Mouse (Mus musculus) megakaryocyte, embryonic 14.5 days (primary cell): ENCODE measurements around the gene Pkn2. TPM values are rescaled to one million over a fixed set of nuclear protein-coding genes. Genes with fewer than 3 reads are reported as not detected.

Source experiments
- H3K27me3 ChIP-seq: replicated peaks from 2 replicates; pipeline ENCODE3; 2012; ENCODE audit warnings: inconsistent platforms
- H3K36me3 ChIP-seq: replicated peaks from 2 replicates; pipeline ENCODE3; 2012; ENCODE audit warnings: low read length, inconsistent platforms, mixed read lengths
- H3K4me1 ChIP-seq: 2 replicates; pipeline ENCODE4 v1.6.1; 2012; ENCODE audit warnings: inconsistent platforms
- H3K4me3 ChIP-seq: replicated peaks from 2 replicates; pipeline ENCODE3; 2012; ENCODE audit warnings: moderate library complexity, mild to moderate bottlenecking, inconsistent platforms
- H3K9me3 ChIP-seq: 2 replicates; pipeline ENCODE4 v1.6.1; 2012; ENCODE audit warnings: inconsistent platforms
- FLI1 ChIP-seq: IDR thresholded peaks from 2 replicates; pipeline ENCODE4 v1.6.1; 2012; ENCODE audit warnings: low read length, inconsistent platforms, mixed read lengths
- GATA1 ChIP-seq: IDR thresholded peaks from 3 replicates; pipeline ENCODE4 v1.6.1; 2012; ENCODE audit warnings: mixed read lengths, low read length, inconsistent platforms, borderline replicate concordance
- polyA plus RNA-seq: library from polyadenylated mRNA; stranded (reverse); fragments of >175 nt; gene quantifications from 2 replicates; pipeline ENCODE4 v1.2.3, GENCODE M21; 2012; ENCODE audit warnings: low replicate concordance; ENCODE audit not compliant: insufficient read depth

Pkn2 gene
- polyA plus RNA-seq, 1 experiment, result 8.2 TPM

GRCm38 (mm10) chr3:142839961-142840360 is 41.8 kb downstream of the Pkn2 start:
- peaks cover 16% of the 10 kb centered on the region for H3K4me1 ChIP-seq
- no peaks in the 10 kb centered on the region for H3K27me3 ChIP-seq
- H3K36me3 ChIP-seq, result peaks cover 59% of the 10 kb centered on the region
- no peak overlapping the region for H3K4me3 ChIP-seq
- TF ChIP-seq FLI1 (no peak), GATA1 (no peak)
- no peaks in the 10 kb centered on the region for H3K9me3 ChIP-seq

GRCm38 (mm10) chr3:142834761-142835160 is 47.0 kb downstream of the Pkn2 start:
- H3K27me3 ChIP-seq, result no peaks in the 10 kb centered on the region
- H3K9me3 ChIP-seq, result no peaks in the 10 kb centered on the region
- no peak for TF ChIP-seq FLI1
- TF ChIP-seq GATA1, result no peak
- no peak overlapping the region for H3K4me3 ChIP-seq
- H3K4me1 ChIP-seq, result peaks cover 20% of the 10 kb centered on the region
- H3K36me3 ChIP-seq, result peaks cover 59% of the 10 kb centered on the region

DNA sequence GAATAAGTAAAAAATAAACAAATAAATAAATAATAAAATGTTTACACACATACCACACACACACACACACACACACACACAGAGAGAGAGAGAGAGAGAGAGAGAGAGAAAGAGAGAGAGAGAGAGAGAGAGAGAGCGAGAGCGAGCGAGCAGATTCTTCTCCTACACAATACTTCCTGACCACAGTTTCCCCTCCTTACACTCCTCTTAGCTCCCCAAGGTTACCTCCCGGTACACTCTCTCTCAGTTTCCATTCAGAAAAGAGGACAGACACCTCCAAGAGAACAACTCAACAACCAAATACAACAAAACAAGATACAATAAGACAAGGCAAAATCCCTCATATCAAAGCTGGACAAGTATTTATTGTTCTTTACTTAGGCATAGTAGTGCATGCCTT is 47.8 kb downstream of the Pkn2 start:
- Histone ChIP-seq H3K27me3 (no peaks in the 10 kb centered on the region), H3K4me3 (no peak overlapping the region), H3K4me1 (peaks cover 20% of the 10 kb centered on the region), H3K9me3 (no peaks in the 10 kb centered on the region), H3K36me3 (peaks cover 60% of the 10 kb centered on the region)
- no peak for TF ChIP-seq GATA1

DNA sequence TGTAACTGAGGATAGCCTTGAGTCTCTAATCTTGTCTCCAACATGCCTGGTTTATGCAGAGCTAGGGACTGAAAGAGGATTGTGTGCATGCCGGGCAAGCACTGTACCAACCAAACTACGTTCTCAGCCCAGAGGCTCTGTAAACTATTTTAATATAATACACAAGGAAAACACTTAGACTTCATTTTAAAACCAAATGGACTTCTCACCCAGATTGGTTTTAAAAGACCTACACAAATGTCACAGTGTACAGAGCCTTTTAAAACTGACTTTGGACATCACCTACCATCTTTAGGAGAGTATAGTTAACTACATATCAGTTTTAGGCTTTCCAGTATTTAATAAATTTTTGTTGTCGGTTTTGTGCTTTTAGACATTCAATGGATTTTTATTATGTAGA is 48.9 kb downstream of the Pkn2 start:
- Histone ChIP-seq H3K9me3 (no peaks in the 10 kb centered on the region), H3K4me1 (peaks cover 20% of the 10 kb centered on the region), H3K36me3 (peaks cover 61% of the 10 kb centered on the region), H3K4me3 (no peak overlapping the region), H3K27me3 (no peaks in the 10 kb centered on the region)
- TF ChIP-seq FLI1 (no peak), GATA1 (no peak)

- H3K36me3 ChIP-seq, result peaks cover 85% of the 10 kb centered on the region
- TF ChIP-seq GATA1 (no peak), FLI1 (no peak)
- no peaks in the 10 kb centered on the region for H3K27me3 ChIP-seq
- H3K9me3 ChIP-seq, result no peaks in the 10 kb centered on the region
- H3K4me3 ChIP-seq, result no peak overlapping the region
- no peaks in the 10 kb centered on the region for H3K4me1 ChIP-seq
Measured at GRCm38 (mm10) chr3:142826449-142827146, 55.2 kb downstream of the Pkn2 start.

DNA sequence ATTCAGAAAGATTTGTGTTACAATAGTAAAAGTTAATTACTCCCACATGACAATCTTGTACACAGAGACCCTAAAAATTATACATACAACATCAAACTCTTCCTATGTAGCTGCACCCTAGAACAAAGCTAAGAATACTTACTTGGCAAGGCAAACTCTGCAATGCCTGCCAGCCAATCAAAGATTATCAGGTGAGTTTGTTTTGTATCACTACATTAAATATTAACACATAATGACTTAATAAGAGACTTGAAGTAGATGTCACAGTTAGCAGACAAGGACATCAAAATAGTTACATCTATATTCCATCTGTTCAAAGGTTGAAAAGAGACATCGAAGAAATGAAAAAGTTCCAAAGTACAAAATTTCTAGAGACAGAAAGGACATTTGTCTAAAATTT is 58.2 kb downstream of the Pkn2 start:
- no peaks in the 10 kb centered on the region for H3K27me3 ChIP-seq
- TF ChIP-seq GATA1, result no peak
- TF ChIP-seq FLI1, result no peak
- H3K9me3 ChIP-seq, result no peaks in the 10 kb centered on the region
- H3K4me1 ChIP-seq, result no peaks in the 10 kb centered on the region
- no peak overlapping the region for H3K4me3 ChIP-seq
- H3K36me3 ChIP-seq, result peaks cover 86% of the 10 kb centered on the region

DNA sequence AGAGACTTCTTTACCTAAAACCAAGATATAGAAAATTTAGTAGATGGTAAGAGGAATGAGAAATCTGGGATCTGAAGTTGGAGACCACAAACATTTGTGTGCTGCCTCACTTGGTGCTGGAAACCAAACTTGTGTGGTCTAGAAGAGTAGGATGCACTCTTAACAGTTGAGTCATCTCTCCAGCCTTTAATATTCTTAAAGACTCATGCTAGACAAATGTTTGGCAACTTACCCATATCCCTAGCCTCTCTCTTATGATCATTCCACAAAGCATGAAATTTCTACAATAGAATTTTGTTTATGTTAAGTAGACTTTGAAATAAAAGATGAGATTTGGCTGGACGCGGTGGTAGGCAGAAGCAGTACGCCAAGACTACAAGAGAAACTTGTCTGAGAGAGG is 64.3 kb downstream of the Pkn2 start:
- no peaks in the 10 kb centered on the region for H3K27me3 ChIP-seq

GRCm38 (mm10) chr3:142811582-142811981 is 70.2 kb downstream of the Pkn2 start:
- Histone ChIP-seq H3K36me3 (peaks cover 92% of the 10 kb centered on the region), H3K4me3 (no peak overlapping the region), H3K27me3 (no peaks in the 10 kb centered on the region), H3K9me3 (no peaks in the 10 kb centered on the region), H3K4me1 (no peaks in the 10 kb centered on the region)
- TF ChIP-seq GATA1 (no peak), FLI1 (no peak)

More for the DNA sequence above, 64.3 kb downstream of the Pkn2 start:
- H3K9me3 ChIP-seq, result no peaks in the 10 kb centered on the region
- no peak overlapping the region for H3K4me3 ChIP-seq
- H3K36me3 ChIP-seq, result peaks cover 89% of the 10 kb centered on the region
- no peaks in the 10 kb centered on the region for H3K4me1 ChIP-seq
- TF ChIP-seq FLI1 (no peak), GATA1 (no peak)

- H3K4me1 ChIP-seq, result no peaks in the 10 kb centered on the region; the same call in 1 of the 2 replicates
- no peaks in the 10 kb centered on the region for H3K9me3 ChIP-seq
- no peak for TF ChIP-seq FLI1
- no peak for TF ChIP-seq GATA1
- peaks cover 95% of the 10 kb centered on the region for H3K36me3 ChIP-seq
- no peaks in the 10 kb centered on the region for H3K27me3 ChIP-seq
- no peak overlapping the region for H3K4me3 ChIP-seq
Measured at GRCm38 (mm10) chr3:142795587-142795986, 86.2 kb downstream of the Pkn2 start.

DNA sequence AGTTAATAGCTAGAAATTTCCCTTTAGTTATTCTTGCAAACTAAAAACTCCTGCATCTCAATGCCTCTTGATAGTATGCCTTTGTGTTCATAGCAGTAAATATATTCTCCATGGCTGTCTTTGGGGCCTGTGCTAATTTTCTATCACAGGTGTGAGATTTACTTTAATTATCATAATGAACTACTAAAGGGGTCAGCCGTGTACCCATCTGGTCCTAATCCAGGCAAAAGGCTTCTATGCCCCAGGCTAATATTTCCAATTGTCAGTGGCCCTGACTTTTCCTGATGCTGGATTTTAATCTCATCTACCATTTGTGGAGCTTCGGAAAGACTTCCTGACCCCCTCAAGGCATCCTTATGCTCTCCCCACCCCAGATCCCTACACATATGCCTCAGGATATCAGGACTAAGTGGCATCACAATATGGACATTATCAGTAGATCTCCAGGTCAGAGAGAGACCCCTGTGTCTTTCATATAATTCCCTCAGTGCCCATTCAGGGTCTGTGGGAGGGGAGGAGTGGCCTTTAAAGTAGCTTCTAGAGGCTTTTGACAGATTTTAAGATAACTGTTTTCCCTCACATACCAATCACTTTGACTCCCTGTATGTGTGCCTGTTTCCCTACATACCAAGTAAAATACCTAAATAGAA is 95.3 kb downstream of the Pkn2 start:
- TF ChIP-seq FLI1 (no peak), GATA1 (no peak)
- Histone ChIP-seq H3K27me3 (no peaks in the 10 kb centered on the region), H3K4me3 (no peak overlapping the region), H3K9me3 (no peaks in the 10 kb centered on the region), H3K4me1 (no peaks in the 10 kb centered on the region; the same call in 1 of the 2 replicates), H3K36me3 (peaks cover 96% of the 10 kb centered on the region)
